Mouse (Mus musculus): ENCODE measurements around the gene Prkce. TPM values are rescaled to one million over a fixed set of nuclear protein-coding genes. Genes with fewer than 3 reads are reported as not detected.

The Prkce gene
- polyA plus RNA-seq, 1 experiment from 2014 or later, result 6.6 TPM

- no peak for ATAC-seq
- in situ Hi-C loops (cut with MboI; ENCODE audit: low pct_unique_long_range_greater_than_20kb), result no loop called here
Measured at GRCm38 (mm10) chr17:86589681-86590080, 422.1 kb downstream of the Prkce start.

GRCm38 (mm10) chr17:86591241-86591640, 423.7 kb downstream of the Prkce start:
- DNase-seq (ENCODE audit: low read depth, low spot score) (peak; percentile 56), ATAC-seq (peak; percentile 82)
- in situ Hi-C loops (cut with MboI; ENCODE audit: low pct_unique_long_range_greater_than_20kb), result no loop called here
- POLR2A ChIA-PET, result no interaction called here
- CTCF ChIA-PET, result interaction anchor here (1.2 to 1.6 kb wide), 3 partner anchors 9 to 18 kb away, joined by 3 to 8 read pairs (median 4); no protein-coding TSS in a partner anchor
- no peak for TF ChIP-seq CTCF (IDR thresholded peaks at IDR 0.05)
- H3K27me3 ChIP-seq, result no peaks in the 10 kb centered on the region

More at GRCm38 (mm10) chr17:86589681-86590080, 422.1 kb downstream of the Prkce start:
- CTCF ChIA-PET, result interaction anchor here (1.4 kb wide), 1 partner anchor 13 kb away, joined by 3 read pairs; no protein-coding TSS in a partner anchor
- DNase-seq (ENCODE audit: low read depth, low spot score), result no peak
- no peak for TF ChIP-seq CTCF (IDR thresholded peaks at IDR 0.05)
- POLR2A ChIA-PET, result no interaction called here
- no peaks in the 10 kb centered on the region for H3K27me3 ChIP-seq

- H3K27me3 ChIP-seq, result no peaks in the 10 kb centered on the region
- in situ Hi-C loops (cut with MboI; ENCODE audit: low pct_unique_long_range_greater_than_20kb), result no loop called here
- POLR2A ChIA-PET, result interaction anchor here (0.6 kb wide), 2 partner anchors 744 to 1558 kb away, joined by 3 read pairs; no protein-coding TSS in a partner anchor
- ATAC-seq (no peak), DNase-seq (ENCODE audit: low read depth, low spot score) (no peak)
- TF ChIP-seq CTCF (IDR thresholded peaks at IDR 0.05), result no peak
- CTCF ChIA-PET, result interaction anchor here (1.5 to 1.6 kb wide), 2 partner anchors 12 to 19 kb away, joined by 4 to 5 read pairs; no protein-coding TSS in a partner anchor
Measured at GRCm38 (mm10) chr17:86592991-86593586, 425.5 kb downstream of the Prkce start.

- ChIA-PET CTCF (interaction anchor here (1.2 kb wide), 1 partner anchor 20 kb away, joined by 3 read pairs; no protein-coding TSS in a partner anchor), POLR2A (no interaction called here)
- in situ Hi-C loops (cut with MboI; ENCODE audit: low pct_unique_long_range_greater_than_20kb), result no loop called here
- no peaks in the 10 kb centered on the region for H3K27me3 ChIP-seq
- ATAC-seq, result no peak
- no peak for TF ChIP-seq CTCF (IDR thresholded peaks at IDR 0.05)
- DNase-seq (ENCODE audit: low read depth, low spot score), result no peak
Measured at GRCm38 (mm10) chr17:86595526-86595925, 427.9 kb downstream of the Prkce start.

GRCm38 (mm10) chr17:86601116-86601515, 433.5 kb downstream of the Prkce start:
- POLR2A ChIA-PET, result no interaction called here
- H3K27me3 ChIP-seq, result no peaks in the 10 kb centered on the region
- no peak for ATAC-seq
- in situ Hi-C loops (cut with MboI; ENCODE audit: low pct_unique_long_range_greater_than_20kb), result no loop called here
- DNase-seq (ENCODE audit: low read depth, low spot score), result no peak
- CTCF ChIA-PET, result interaction anchor here (1.7 kb wide), 1 partner anchor 9 kb away, joined by 8 read pairs; no protein-coding TSS in a partner anchor
- no peak for TF ChIP-seq CTCF (IDR thresholded peaks at IDR 0.05)

GRCm38 (mm10) chr17:86601901-86602300, 434.3 kb downstream of the Prkce start:
- no peak for TF ChIP-seq CTCF (IDR thresholded peaks at IDR 0.05)
- no peak for DNase-seq (ENCODE audit: low read depth, low spot score)
- no peaks in the 10 kb centered on the region for H3K27me3 ChIP-seq
- CTCF ChIA-PET, result interaction anchor here (1.5 kb wide), 1 partner anchor 13 kb away, joined by 3 read pairs; no protein-coding TSS in a partner anchor
- POLR2A ChIA-PET, result no interaction called here
- ATAC-seq, result no peak
- in situ Hi-C loops (cut with MboI; ENCODE audit: low pct_unique_long_range_greater_than_20kb), result no loop called here

GRCm38 (mm10) chr17:86603848-86604444, 436.4 kb downstream of the Prkce start:
- ATAC-seq (no peak), DNase-seq (ENCODE audit: low read depth, low spot score) (no peak)
- no peak for TF ChIP-seq CTCF (IDR thresholded peaks at IDR 0.05)
- in situ Hi-C loops (cut with MboI; ENCODE audit: low pct_unique_long_range_greater_than_20kb), result no loop called here
- ChIA-PET POLR2A (no interaction called here), CTCF (no interaction called here)
- no peaks in the 10 kb centered on the region for H3K27me3 ChIP-seq

GRCm38 (mm10) chr17:86607981-86608380, 440.4 kb downstream of the Prkce start:
- ChIA-PET CTCF (interaction anchor here (1.2 kb wide), 1 partner anchor 72 kb away, joined by 3 read pairs; no protein-coding TSS in a partner anchor), POLR2A (no interaction called here)
- TF ChIP-seq CTCF (IDR thresholded peaks at IDR 0.05), result no peak
- DNase-seq (ENCODE audit: low read depth, low spot score) (no peak), ATAC-seq (no peak)
- no peaks in the 10 kb centered on the region for H3K27me3 ChIP-seq
- in situ Hi-C loops (cut with MboI; ENCODE audit: low pct_unique_long_range_greater_than_20kb), result no loop called here

- DNase-seq (ENCODE audit: low read depth, low spot score) (no peak), ATAC-seq (no peak)
- no peaks in the 10 kb centered on the region for H3K27me3 ChIP-seq
- POLR2A ChIA-PET, result no interaction called here
- no peak for TF ChIP-seq CTCF (IDR thresholded peaks at IDR 0.05)
- in situ Hi-C loops (cut with MboI; ENCODE audit: low pct_unique_long_range_greater_than_20kb), result no loop called here
- CTCF ChIA-PET, result interaction anchor here (1.2 kb wide), 1 partner anchor 19 kb away, joined by 4 read pairs; no protein-coding TSS in a partner anchor
Measured at GRCm38 (mm10) chr17:86610271-86610969, 442.8 kb downstream of the Prkce start.

- no peaks in the 10 kb centered on the region for H3K27me3 ChIP-seq
- no peak for TF ChIP-seq CTCF (IDR thresholded peaks at IDR 0.05)
- ATAC-seq, result no peak
- in situ Hi-C loops (cut with MboI; ENCODE audit: low pct_unique_long_range_greater_than_20kb), result no loop called here
- POLR2A ChIA-PET, result no interaction called here
- no peak for DNase-seq (ENCODE audit: low read depth, low spot score)
- CTCF ChIA-PET, result no interaction called here
Measured at GRCm38 (mm10) chr17:86611772-86612171, 444.2 kb downstream of the Prkce start.
